Mouse (Mus musculus) heart, adult 11 months (tissue): ENCODE measurements around the gene G430095P16Rik.

Experiments used
- DNase-seq: peaks from one replicate; pipeline ENCODE4 v3.0.0; 2022

The G430095P16Rik gene

DNA sequence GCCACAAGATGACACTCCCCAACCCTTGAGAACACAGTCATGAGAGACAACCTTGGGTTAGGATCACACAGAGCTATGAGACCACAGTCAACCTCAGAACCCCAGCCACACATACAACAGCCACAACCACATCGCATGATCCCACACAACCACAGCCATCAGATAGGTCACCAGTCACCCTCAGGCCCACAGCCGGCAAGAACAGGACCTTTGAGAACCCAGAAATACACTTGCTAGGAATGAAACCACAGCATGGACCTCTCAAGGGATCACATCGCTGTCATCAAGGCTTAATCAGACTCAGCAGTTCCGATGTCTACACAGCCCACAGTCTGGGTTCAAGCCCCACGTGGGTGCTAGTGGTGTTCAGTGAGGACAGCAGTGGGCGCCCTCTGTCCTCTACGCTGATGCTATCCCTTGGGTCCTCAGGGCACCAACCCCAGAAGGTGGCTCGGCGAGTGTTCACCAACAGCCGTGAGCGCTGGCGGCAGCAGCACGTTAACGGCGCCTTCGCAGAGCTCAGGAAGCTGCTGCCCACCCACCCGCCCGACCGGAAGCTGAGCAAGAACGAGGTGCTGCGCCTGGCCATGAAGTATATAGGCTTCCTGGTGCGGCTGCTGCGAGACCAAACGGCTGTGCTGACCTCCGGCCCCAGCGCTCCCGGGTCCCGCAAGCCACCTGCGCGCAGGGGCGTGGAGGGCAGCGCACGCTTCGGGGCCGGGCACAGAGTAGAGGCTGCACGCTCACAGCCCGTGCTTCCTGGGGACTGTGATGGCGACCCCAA is 19.1 kb upstream of the G430095P16Rik start:
- DNase-seq = peak; percentile 94

DNA sequence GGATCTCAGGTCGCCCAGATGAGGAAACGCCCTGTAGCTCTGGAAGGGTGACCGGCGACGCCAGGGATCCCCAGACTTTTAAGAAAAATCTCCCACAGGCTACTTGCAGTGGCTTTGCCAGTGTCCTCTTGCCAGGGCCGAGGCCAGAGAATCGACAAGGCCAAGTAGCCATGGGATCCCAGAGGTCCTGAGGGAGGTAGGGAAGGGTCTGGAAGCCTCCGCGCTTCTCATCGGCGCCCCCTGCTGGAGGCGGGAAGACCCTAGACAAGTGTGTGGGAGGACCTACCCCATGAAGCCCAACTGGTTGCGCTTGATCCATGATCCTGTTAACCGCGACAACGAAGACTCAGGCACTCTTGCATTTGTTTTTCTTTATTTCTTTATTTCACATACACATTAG is 18.5 kb upstream of the G430095P16Rik start:
- peak; percentile 99 for DNase-seq

DNA sequence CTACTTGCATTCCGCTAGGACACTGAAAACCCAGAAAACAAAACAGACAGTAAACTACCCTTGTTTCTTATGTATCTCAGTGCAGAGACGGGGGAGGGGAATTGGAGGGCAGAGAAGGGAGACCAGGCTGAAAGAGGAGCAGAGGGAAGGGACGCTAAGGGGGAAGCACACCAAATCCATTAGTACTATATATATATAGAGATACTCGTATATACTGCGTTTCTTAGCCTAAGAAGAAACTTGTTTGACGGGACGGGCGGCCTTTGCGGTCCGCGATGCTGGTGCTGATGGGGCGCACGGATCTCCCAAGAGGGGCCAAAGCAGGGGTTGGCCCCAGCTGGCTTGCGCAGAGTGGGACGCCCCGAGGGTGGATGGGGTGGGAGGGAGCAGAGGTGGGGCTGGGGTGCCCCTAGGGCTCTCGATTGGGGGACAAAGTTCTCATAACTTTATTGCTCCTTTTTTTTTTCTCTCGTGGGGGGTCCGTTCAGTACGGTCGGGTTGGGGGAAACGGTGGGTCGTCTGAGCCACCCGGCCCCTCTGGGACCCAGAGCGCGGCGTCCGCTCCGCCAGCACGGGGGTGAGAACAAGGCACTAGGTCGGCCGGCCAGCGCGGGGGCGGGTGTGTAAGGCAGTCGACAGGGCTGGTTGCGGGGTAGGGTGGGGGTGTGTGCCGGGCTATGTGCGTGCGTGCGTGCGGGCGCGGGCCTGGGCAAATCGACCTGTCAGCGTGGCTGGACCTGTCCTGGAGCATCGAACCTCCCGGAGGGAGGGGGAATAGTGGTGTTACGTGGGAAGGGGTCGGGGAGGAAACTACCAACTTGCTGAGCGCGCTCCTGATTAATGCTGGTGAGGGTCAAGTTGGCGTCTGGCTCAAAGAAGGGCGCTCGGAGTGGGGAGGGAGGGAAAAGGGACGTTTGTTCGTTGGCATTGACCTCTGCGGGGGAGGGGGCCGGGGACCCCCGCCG is 17.7 kb upstream of the G430095P16Rik start:
- DNase-seq = peak; percentile 98

DNA sequence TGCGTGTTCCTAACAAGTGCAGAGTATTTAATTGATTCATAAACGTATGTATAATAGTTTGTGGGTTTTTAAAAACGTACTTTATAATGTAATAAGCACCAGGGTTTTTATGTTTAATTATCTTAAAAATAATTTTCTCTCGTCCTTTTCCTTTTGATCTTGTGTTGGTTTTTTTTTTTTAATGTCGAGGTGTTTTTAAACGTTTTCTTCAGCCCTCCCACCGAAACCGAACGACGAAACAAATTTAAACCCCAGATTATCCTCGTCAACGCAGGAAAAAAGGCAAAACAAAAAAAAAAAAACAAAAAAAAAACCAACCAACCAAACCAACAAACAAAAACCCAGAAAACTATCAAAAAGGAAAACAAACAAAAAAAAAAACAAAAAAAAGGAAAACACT is 16.8 kb upstream of the G430095P16Rik start:
- DNase-seq = no peak

DNA sequence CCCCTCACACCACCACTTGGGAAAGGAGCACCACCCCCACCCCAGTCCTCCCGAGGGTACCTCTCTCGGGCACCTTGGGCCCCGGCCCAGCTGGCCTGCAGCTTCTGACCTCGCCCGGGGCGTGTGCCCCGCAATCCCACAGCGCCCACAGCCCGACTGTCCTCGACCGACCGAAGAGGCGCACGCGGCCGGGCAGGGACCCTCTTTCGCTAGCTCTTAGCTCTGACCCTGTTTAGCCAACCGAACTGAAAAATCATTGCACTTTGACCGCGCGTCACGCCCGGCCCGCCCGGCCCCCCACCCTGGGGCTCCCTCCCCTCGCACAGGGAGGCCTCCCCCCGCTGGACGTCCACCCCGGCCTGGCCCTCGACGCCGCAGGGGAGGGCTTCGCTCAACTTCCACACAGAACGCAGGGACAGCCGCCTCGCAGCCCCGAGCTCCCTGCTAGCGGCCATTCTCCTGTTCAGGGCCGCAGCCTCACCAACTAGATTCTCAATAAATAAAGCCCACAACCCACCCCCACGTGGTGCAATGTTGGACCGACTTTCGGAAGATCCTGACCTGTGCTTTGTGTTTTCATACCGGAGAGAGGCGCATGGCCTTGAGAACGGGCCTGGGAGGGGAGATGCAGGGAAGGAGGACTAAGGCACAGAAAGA is 16.1 kb upstream of the G430095P16Rik start:
- no peak for DNase-seq

DNA sequence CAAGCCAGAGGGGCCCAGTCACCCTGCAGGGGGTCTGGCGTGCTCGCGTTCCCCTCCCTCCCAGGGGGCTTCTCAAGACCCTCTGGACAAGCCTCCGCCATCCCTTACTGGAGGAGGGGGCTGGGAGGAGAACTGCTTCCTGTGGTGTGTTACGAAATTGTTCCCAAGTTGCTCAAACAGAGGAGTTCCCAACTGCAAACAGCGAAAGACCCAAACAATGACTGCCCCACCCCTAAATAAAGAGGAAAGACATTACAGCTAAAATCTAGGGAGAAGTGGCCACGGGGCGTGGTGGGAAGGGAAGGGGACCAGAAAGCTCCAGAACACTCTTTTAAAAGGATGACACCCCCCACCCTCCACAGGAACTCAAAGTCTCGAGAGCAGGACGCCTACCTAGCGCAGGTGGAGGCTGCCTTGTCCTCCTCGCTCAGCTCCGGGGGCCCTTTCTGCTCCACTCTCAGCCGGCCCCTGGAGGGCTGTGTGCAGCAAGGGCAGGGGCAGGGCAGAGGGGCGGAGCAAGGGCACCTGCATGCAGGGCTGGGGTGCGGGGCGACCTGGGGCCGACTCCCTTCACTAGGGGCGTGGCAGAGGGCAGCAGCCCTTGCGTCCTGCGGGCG is 15.4 kb upstream of the G430095P16Rik start:
- peak; percentile 98 for DNase-seq

DNA sequence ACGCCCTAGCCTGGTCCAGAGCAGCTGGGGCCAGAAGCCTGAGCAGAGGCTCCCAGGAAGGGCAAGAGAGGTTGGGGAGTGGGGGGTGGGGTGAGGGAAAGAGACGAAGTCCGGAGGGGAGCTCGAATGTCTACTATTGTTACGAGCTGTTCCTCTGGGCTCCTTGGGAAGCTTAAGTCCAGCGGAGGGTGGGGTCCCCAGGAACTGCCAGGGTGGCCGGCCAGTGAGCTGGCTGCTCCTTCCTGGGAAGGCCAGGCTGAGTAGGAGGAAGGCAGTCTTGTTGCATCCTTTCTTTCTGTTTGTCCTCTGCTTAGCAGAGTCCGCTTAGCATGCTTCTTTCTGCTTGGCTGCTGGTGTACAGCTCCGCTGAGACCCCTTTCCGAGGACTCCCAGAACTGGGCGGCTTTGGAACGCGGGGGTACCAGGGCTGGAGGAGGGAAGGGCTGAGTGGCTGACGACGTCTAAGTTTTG is 14.7 kb upstream of the G430095P16Rik start:
- peak; percentile 96 for DNase-seq

DNA sequence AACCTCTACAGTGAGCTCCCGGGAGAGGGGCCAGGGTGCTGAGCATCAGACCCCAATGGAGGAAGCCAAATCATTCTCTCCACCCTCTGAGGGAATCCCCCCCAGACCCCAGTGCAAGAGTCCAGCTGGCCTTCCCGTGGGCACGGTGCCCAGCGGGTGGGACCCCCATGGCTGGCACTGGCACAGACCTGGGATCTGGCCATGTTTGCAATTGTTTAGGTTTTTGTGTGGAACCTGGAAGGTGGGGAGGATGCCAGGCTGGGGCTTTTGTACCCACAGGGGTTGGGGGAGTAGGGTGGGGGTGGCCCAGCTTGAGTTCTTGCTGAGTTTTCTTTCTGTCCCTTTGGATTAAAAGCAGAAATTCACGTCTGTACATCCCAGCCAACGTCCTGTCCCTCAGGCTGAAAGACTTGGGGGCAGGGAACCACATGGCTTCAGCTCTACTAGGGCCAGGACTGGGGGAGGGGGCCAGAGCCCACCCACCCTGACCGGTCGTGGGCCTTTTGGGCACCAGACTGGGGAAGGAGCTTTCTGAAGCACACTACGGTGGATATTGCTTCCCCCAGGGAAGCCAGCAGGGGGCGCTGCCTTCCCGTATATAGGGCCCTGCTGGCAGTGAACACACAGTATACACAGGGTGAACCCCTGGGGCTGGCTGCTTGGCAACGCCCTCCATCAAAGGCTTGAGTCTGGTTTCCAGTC is 13.9 kb upstream of the G430095P16Rik start:
- peak; percentile 99 for DNase-seq

DNA sequence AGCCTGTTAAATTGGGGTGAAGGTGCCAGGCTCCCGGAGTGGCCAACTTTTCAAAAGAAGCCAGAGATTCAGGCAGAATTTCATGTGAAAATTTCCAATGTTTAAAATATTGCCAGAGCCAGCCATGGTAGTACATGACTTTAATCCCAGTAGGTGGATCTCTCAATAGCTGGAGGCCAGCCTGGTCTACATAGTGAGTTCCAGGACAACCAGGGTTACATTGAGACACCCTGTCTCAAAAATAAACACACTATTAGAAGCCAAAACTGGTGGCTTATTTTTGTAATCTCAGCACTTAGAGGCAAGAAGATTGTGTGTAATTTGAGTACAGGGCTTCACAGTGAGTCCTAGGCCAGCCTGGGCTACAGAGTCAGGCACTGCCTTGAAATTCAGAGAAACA is 12.9 kb upstream of the G430095P16Rik start:
- DNase-seq = no peak

DNA sequence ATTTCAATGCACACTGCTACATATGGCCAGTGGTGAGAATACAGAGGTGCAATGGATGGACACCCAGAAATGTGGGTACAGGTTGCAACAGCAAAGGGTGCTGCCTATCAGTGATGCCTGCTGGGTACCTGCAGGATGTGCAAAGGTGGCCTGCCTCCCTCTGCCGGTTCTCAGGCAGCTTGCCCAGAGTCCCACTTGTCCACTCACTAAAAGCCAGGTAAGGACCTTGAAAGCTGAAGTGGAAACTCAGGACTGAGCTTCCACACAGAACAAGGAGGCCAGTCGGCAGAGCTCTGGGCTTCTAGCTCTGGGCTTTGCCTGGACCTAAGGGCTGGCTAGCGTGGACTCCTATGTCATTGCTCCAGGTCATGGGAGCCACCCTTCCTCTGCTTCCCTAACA is 11.5 kb upstream of the G430095P16Rik start:
- DNase-seq = no peak

DNA sequence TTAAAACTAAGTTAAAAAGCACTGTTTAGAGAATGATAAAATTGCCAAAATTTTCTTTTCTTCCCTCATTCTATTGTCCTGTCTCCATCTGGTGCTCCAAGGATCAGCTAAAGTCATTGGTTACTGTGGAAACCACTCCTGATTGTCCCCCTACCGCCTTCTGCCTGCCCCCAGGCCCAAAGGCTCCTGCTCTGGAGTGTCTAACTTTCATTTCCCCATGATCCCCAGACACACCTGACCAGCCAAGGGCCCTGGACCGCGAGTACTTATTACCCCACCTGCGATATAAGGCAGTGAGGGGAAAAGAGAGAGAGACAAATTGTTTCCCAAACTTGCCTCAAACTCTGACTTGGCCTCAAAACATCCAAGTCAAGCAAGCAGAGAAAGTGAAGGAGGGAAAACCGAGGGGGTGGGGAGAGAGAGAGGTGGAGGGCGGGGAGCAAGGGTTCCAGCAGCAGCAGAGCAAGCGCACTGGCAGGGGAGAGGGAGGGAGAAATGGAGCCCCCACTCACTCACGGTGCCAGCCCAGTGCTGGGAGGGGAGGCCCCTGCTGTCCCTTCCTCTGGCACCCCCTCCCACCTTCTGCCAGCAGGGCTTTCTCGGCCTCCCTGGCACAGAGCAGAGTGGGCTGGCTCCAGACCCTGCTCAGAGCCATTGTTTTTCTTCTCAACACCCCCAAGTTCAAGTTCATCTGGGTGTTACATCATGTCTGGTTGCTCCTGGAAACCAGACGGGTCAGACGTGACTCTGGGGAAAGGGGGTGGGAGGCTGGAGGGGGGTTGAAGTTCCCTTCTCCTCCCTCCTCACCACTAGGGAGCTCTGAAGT is 10.7 kb upstream of the G430095P16Rik start:
- DNase-seq = peak; percentile 98

DNA sequence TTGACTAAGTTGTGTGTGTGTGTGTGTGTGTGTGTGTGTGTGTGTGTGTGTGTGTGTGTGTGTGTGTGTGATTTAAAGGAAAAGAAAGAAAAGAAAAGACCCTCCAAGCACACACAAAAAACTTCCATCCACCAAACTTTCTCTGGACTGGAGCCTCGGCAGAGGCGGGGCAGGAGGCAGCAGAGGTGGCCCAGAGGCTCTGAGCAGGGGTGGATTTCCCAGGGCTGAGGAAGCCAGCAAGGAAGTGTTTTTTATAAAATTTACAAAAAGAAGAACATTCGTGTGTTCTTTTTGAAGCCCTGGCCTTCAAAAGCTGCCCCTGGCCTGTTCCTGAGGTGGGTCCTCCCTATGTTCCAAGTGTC is 10.1 kb upstream of the G430095P16Rik start:
- peak; percentile 96 for DNase-seq

DNA sequence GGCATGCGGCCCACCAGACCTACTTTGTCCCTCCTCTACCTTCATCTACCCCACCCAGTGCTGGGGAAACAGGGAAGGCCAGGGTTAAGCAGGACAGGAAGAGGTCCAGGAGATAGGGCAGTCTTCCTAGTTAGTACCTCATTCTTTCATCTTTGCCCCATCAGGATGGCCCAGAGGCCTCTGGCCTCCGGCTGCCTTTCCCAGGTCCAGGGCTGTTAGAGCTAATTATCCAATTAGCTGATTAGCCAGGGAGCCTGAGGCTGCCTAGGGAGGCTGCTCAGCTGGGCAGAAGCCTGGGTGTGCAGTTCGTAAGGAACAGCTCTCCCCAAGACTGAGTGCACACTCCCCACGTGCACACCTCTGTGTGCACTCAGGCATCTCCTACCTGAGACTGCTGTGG is 9.4 kb upstream of the G430095P16Rik start:
- no peak for DNase-seq

DNA sequence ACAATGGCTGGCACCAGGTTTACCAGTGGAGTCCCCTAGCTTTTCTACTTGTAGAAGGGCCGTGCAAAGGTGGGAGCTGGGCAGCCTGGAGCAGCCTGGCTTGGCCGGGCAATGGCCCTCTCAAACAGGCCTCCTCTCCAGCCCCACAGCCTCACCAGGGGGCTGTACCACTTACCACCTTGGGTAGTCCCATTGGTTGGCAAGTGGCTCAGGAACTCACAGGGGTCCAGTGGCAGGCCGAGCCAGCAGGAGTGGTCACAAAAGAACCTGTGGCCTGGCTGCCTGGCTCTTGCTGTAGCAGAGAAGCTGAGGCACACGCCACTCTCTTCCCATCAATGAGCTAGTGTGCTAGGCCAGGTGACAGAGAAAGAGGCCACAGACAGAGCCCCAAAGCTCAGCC is 8.6 kb upstream of the G430095P16Rik start:
- no peak for DNase-seq

DNA sequence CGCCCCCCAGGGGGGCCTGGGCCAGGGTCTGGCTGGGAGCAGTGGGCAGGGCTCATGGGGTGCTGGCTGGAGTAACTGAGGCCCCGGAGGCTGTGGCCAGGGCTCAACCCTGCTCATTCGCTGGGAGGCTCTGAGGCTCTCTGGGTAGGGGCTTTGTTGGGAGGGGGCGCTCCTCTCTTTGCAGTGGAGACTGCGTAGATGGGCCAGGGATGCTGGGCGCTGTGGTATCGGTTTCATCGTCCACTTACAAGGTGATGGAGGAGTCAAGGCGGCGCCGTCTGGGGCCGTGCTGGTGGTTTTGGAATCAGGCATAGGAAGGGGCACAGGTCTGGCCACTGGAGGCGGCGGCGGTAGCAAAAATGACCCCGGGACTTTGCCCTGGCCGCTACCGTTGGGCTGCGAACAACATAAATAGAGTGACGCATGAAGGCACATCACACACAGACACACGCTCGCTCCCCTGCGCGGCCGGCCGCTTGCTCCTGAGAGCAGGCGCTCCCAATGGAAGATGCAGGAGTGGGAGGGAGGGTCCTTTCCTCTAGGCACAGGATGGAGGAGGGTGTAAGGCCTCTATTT is 6.8 kb upstream of the G430095P16Rik start:
- DNase-seq = no peak

DNA sequence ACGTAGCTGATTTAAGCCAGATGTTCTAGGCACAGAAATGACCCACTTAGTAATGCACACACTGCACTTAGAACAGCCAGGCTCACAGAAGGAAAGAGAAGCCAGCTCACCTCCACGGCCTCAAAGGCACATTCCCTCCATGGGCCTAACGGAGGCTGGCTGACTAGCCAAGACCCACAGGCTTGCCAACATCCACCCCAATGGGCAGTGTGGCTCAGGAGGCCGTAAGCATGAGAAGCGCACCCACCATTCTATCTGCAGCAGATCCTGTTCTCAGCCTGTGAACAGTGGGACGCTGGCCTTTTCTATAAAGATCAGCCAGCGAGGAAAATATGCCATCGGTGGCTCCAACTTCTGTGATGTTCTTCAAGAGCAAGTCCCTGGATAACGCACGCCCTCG is 6.0 kb upstream of the G430095P16Rik start:
- DNase-seq = no peak

DNA sequence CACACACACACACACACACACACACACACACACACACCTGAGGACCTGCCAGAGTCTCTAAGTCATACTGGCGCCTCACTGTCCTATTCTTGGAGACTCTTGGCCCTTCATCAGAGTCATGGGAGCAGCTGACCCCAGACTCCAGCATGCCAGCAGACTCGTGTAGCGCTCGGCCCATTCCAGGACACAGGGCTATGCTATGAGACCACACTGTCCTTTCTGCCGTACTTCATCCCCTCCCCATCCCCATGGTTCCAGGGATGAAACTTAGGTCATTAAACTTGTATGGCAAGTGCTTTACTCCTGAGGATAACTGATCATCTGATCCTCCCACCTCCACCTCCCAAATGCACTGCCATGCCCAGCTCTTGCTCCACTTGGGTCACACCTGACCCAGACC is 4.3 kb upstream of the G430095P16Rik start:
- DNase-seq = peak; percentile 95

DNA sequence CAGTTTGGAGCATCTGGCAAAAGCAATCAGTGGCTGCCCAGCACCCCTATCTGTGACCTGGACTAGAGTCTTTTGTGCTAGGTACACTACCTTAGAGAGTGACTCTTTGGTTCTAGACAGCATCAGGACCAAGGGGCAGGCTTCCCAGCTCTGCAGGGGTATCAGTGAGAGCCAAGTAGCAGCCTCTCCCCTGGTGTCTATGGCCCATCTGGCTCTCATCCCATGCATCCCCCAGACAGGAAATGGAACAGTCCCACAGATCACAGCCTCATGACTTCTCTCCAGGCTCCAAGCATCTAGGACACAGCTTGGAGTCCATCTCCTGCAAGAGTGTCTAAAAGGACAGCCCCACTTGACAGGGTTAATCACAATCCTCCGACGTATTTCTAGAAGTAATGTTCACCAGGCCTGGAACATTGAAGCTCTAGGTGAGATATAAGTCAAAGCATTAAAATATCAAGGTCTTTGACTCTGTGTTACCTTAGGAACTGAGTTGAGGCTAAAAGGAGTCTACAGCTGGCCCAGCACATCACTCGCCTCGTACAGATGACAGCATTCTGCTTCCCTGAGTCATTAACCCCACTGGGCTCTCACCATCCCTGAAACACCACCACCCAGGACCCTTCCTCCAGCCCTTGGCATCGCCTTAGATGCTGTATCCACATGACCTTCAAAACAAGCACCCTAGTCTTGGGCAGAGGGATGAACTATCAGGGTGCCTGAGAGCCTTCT is 3.7 kb upstream of the G430095P16Rik start:
- no peak for DNase-seq

DNA sequence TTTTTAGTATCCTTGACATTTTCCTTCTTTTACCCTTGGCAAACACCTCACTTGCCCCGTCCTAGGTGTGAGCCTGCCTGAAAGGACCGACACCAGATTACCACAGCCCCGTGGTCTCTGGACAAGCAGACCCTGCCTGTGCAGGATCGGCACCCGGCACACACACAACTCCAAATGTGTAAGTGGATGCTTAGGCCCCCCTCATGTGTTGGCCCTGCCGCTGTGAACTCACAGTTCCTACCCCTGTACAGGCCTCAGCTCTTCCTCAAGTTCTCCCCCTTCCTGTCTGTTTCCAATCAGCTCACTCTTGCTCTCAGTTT is 317 bp upstream of the G430095P16Rik start:
- no peak for DNase-seq

DNA sequence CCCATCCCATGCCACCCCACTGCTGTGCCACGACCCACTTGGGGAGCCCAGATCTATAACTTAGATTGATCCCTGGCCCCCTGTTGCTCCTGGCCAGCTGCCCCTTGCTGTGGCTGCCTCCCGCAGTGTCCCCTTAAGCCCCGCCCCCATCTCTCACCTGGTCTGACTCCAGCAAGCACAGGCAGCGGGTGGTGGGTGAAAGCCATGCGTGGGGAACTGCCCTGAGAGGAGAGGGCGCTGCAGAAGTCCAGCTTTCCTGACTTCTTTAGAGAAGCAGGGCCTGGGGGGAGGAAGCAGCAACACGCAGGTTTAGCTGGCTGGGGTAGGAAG is 729 bp downstream of the G430095P16Rik start:
- DNase-seq = no peak

DNA sequence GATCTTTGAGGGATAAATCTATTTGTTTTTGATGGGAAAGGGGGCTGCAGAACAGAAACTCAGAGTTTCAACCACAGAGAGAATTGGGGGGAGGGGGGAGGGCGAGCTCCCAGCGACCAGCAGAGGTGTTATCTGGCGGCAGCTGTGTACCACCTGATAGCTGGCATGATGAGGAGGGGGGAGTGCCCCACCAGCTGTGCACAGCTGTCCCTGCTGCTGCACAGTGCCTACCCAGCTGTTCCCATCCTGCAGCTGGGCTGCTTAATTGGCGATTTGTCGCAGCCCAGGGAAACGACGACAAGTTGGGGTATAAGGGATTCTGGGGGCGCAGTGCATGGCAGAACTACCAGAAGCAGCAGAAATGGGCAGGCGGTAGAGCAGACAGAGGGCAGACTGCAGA is 1.9 kb downstream of the G430095P16Rik start:
- no peak for DNase-seq
